Mouse (Mus musculus): ENCODE data around the gene Ccdc171. TPM values are rescaled to one million over a fixed set of nuclear protein-coding genes. Genes with fewer than 3 reads are reported as not detected.
A peak's percentile ranks its signal among the peaks of the same experiment; 100 is the strongest.
"Not testable (repeated sequence)": the region's sequence is repeated elsewhere in the genome, so short reads cannot be mapped to it uniquely, and the experiment has no call there.

The Ccdc171 gene
- polyA plus RNA-seq, 1 experiment from 2014 or later = 2.8 TPM

- Histone ChIP-seq H3K4me2 (ENCODE audit: low read length) (no peak overlapping the region), H3K4me3 (ENCODE audit: low read depth, low read length) (no peak overlapping the region), H3K36me3 (ENCODE audit: control insufficient read depth, insufficient read depth, low read length) (no peaks in the 10 kb centered on the region), H3K27ac (ENCODE audit: low read depth) (no peak overlapping the region), H3K9me3 (ENCODE audit: control insufficient read depth, low read length) (no peaks in the 10 kb centered on the region), H3K27me3 (replicated peaks; ENCODE audit: control insufficient read depth, insufficient read depth, low read length) (no peaks in the 10 kb centered on the region), H3K9ac (ENCODE audit: low read length) (no peak overlapping the region), H3K4me1 (replicated peaks; ENCODE audit: control insufficient read depth, insufficient read depth, low read length) (0 out of 2 replicates have a peak, but pooled peaks cover 5% of the 10 kb centered on the region)
- ATAC-seq (replicated peaks; ENCODE audit: low FRiP score, low TSS enrichment, low read depth) (no peak), DNase-seq (ENCODE audit: low spot score) (no peak)
These were observed 2.6 kb downstream of the Ccdc171 start for GRCm38 (mm10) chr4:83527921-83528320.

- H3K27me3 ChIP-seq (replicated peaks; ENCODE audit: control insufficient read depth, insufficient read depth, low read length); H3K27ac ChIP-seq (ENCODE audit: low read depth); H3K4me1 ChIP-seq (replicated peaks; ENCODE audit: control insufficient read depth, insufficient read depth, low read length); ATAC-seq (replicated peaks; ENCODE audit: low FRiP score, low TSS enrichment, low read depth); H3K36me3 ChIP-seq (ENCODE audit: control insufficient read depth, insufficient read depth, low read length); H3K4me3 ChIP-seq (ENCODE audit: low read depth, low read length); DNase-seq (ENCODE audit: low spot score); H3K9me3 ChIP-seq (ENCODE audit: control insufficient read depth, low read length); H3K9ac ChIP-seq (ENCODE audit: low read length); H3K4me2 ChIP-seq (ENCODE audit: low read length): not testable (repeated sequence)
- 86% methylated on average over 4 of the region's 4 CpGs for WGBS
These were observed 4.7 kb downstream of the Ccdc171 start for GRCm38 (mm10) chr4:83530060-83530459.

- H3K27ac ChIP-seq (ENCODE audit: low read depth) = no peak overlapping the region
- no peak overlapping the region for H3K9ac ChIP-seq (ENCODE audit: low read length)
- no peaks in the 10 kb centered on the region for H3K4me1 ChIP-seq (replicated peaks; ENCODE audit: control insufficient read depth, insufficient read depth, low read length)
- no peaks in the 10 kb centered on the region for H3K36me3 ChIP-seq (ENCODE audit: control insufficient read depth, insufficient read depth, low read length)
- 74% methylated on average over 9 of the region's 9 CpGs for WGBS
- DNase-seq (ENCODE audit: low spot score) (no peak), ATAC-seq (replicated peaks; ENCODE audit: low FRiP score, low TSS enrichment, low read depth) (0 out of 2 replicates have a peak, but pooled peaks have one; percentile 36)
- no peaks in the 10 kb centered on the region for H3K9me3 ChIP-seq (ENCODE audit: control insufficient read depth, low read length)
- H3K27me3 ChIP-seq (replicated peaks; ENCODE audit: control insufficient read depth, insufficient read depth, low read length) = no peaks in the 10 kb centered on the region
- no peak overlapping the region for H3K4me3 ChIP-seq (ENCODE audit: low read depth, low read length)
- no peak overlapping the region for H3K4me2 ChIP-seq (ENCODE audit: low read length)
These were observed 8.0 kb downstream of the Ccdc171 start for GRCm38 (mm10) chr4:83533168-83533911.

GRCm38 (mm10) chr4:83534024-83534423 is 8.7 kb downstream of the Ccdc171 start:
- H3K4me1 ChIP-seq (replicated peaks; ENCODE audit: control insufficient read depth, insufficient read depth, low read length) = no peaks in the 10 kb centered on the region
- no peak for ATAC-seq (replicated peaks; ENCODE audit: low FRiP score, low TSS enrichment, low read depth)
- 35% methylated on average over 7 of the region's 7 CpGs for WGBS

GRCm38 (mm10) chr4:83549501-83549900 is 24.2 kb downstream of the Ccdc171 start:
- ATAC-seq (replicated peaks; ENCODE audit: low FRiP score, low TSS enrichment, low read depth) (no peak), DNase-seq (ENCODE audit: low spot score) (peak; percentile 55)
- Histone ChIP-seq H3K9me3 (ENCODE audit: control insufficient read depth, low read length) (no peaks in the 10 kb centered on the region), H3K9ac (ENCODE audit: low read length) (no peak overlapping the region), H3K27ac (ENCODE audit: low read depth) (no peak overlapping the region), H3K36me3 (ENCODE audit: control insufficient read depth, insufficient read depth, low read length) (no peaks in the 10 kb centered on the region), H3K27me3 (replicated peaks; ENCODE audit: control insufficient read depth, insufficient read depth, low read length) (no peaks in the 10 kb centered on the region), H3K4me2 (ENCODE audit: low read length) (peak overlapping the region; percentile 31; the same call in 1 of the 2 replicates), H3K4me3 (ENCODE audit: low read depth, low read length) (no peak overlapping the region), H3K4me1 (replicated peaks; ENCODE audit: control insufficient read depth, insufficient read depth, low read length) (no peaks in the 10 kb centered on the region)
- WGBS = 40% methylated on average over 18 of the region's 18 CpGs

More at GRCm38 (mm10) chr4:83534024-83534423, 8.7 kb downstream of the Ccdc171 start:
- no peak overlapping the region for H3K4me3 ChIP-seq (ENCODE audit: low read depth, low read length)
- H3K9ac ChIP-seq (ENCODE audit: low read length) = no peak overlapping the region
- no peak overlapping the region for H3K4me2 ChIP-seq (ENCODE audit: low read length)
- H3K27ac ChIP-seq (ENCODE audit: low read depth) = no peak overlapping the region
- no peaks in the 10 kb centered on the region for H3K36me3 ChIP-seq (ENCODE audit: control insufficient read depth, insufficient read depth, low read length)
- DNase-seq (ENCODE audit: low spot score) = no peak
- no peaks in the 10 kb centered on the region for H3K9me3 ChIP-seq (ENCODE audit: control insufficient read depth, low read length)
- H3K27me3 ChIP-seq (replicated peaks; ENCODE audit: control insufficient read depth, insufficient read depth, low read length) = no peaks in the 10 kb centered on the region

GRCm38 (mm10) chr4:83567190-83568113 is 42.1 kb downstream of the Ccdc171 start:
- H3K4me3 ChIP-seq (ENCODE audit: low read depth, low read length) = peak overlapping the region; percentile 6; the same call in 1 of the 2 replicates
- 23% methylated on average over 13 of the region's 13 CpGs for WGBS
- H3K27ac ChIP-seq (ENCODE audit: low read depth) = no peak overlapping the region
- ATAC-seq (replicated peaks; ENCODE audit: low FRiP score, low TSS enrichment, low read depth) (peak; percentile 67; the same call in 1 of the 2 replicates), DNase-seq (ENCODE audit: low spot score) (no peak)
- H3K9ac ChIP-seq (ENCODE audit: low read length) = no peak overlapping the region
- peak overlapping the region; percentile 36 for H3K4me2 ChIP-seq (ENCODE audit: low read length)
- 0 out of 2 replicates have a peak, but pooled peaks cover 4% of the 10 kb centered on the region for H3K4me1 ChIP-seq (replicated peaks; ENCODE audit: control insufficient read depth, insufficient read depth, low read length)
- no peaks in the 10 kb centered on the region for H3K36me3 ChIP-seq (ENCODE audit: control insufficient read depth, insufficient read depth, low read length)
- H3K9me3 ChIP-seq (ENCODE audit: control insufficient read depth, low read length) = no peaks in the 10 kb centered on the region
- no peaks in the 10 kb centered on the region for H3K27me3 ChIP-seq (replicated peaks; ENCODE audit: control insufficient read depth, insufficient read depth, low read length)

GRCm38 (mm10) chr4:83568145-83568544 is 42.8 kb downstream of the Ccdc171 start:
- H3K9ac ChIP-seq (ENCODE audit: low read length); H3K27ac ChIP-seq (ENCODE audit: low read depth); H3K27me3 ChIP-seq (replicated peaks; ENCODE audit: control insufficient read depth, insufficient read depth, low read length); H3K9me3 ChIP-seq (ENCODE audit: control insufficient read depth, low read length); ATAC-seq (replicated peaks; ENCODE audit: low FRiP score, low TSS enrichment, low read depth); H3K36me3 ChIP-seq (ENCODE audit: control insufficient read depth, insufficient read depth, low read length); DNase-seq (ENCODE audit: low spot score); H3K4me1 ChIP-seq (replicated peaks; ENCODE audit: control insufficient read depth, insufficient read depth, low read length): not testable (repeated sequence)
- Histone ChIP-seq H3K4me2 (ENCODE audit: low read length) (peak overlapping the region; percentile 36), H3K4me3 (ENCODE audit: low read depth, low read length) (peak overlapping the region; percentile 6)
- WGBS = 5% methylated on average over 9 of the region's 9 CpGs

- no peaks in the 10 kb centered on the region for H3K36me3 ChIP-seq (ENCODE audit: control insufficient read depth, insufficient read depth, low read length)
- H3K4me1 ChIP-seq (replicated peaks; ENCODE audit: control insufficient read depth, insufficient read depth, low read length) = 0 out of 2 replicates have a peak, but pooled peaks cover 4% of the 10 kb centered on the region
- no peak overlapping the region for H3K27ac ChIP-seq (ENCODE audit: low read depth)
- ATAC-seq (replicated peaks; ENCODE audit: low FRiP score, low TSS enrichment, low read depth) (no peak), DNase-seq (ENCODE audit: low spot score) (no peak)
- no peaks in the 10 kb centered on the region for H3K9me3 ChIP-seq (ENCODE audit: control insufficient read depth, low read length)
- no peak overlapping the region for H3K4me2 ChIP-seq (ENCODE audit: low read length)
- no peak overlapping the region for H3K9ac ChIP-seq (ENCODE audit: low read length)
- 63% methylated on average over 6 of the region's 6 CpGs for WGBS
- H3K4me3 ChIP-seq (ENCODE audit: low read depth, low read length) = no peak overlapping the region
- H3K27me3 ChIP-seq (replicated peaks; ENCODE audit: control insufficient read depth, insufficient read depth, low read length) = no peaks in the 10 kb centered on the region
These were observed 45.2 kb downstream of the Ccdc171 start for GRCm38 (mm10) chr4:83570569-83570968.
